Mouse (Mus musculus): ENCODE results near the gene Agbl5.
A peak's percentile ranks its signal among the peaks of the same experiment; 100 is the strongest.
"Not testable (repeated sequence)": the region's sequence is repeated elsewhere in the genome, so short reads cannot be mapped to it uniquely, and the experiment has no call there.

The Agbl5 gene

DNA sequence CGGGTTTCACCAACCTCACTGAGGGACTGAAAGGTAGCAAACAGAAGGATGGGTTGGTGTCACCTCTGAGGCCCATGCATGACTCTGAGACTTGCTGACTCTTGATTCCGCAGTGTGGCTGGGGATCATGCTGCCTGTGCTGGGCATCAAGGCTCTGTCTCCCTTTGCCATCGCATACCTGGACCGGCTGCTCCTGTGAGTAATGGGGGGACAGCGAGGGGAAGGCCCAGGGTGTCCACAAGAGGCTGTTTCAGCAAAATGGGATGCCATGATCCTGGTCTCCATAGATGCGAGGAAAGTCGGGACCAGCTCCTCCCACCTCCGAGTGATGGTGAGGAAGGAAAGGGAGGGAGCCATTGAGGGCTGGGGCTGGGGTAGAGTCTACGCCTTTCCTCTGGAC lies 15.9 kb upstream of the Agbl5 start:
- DNase-seq (ENCODE audit: low read depth, low spot score) = no peak
- peaks cover 14% of the 10 kb centered on the region for H3K36me3 ChIP-seq (ENCODE audit: control insufficient read depth, insufficient read depth, low read length, poor library complexity, severe bottlenecking)
- H3K27me3 ChIP-seq (ENCODE audit: control insufficient read depth, insufficient read depth, low read length, poor library complexity, severe bottlenecking) = no peaks in the 10 kb centered on the region

- peaks cover 14% of the 10 kb centered on the region for H3K36me3 ChIP-seq (ENCODE audit: control insufficient read depth, insufficient read depth, low read length, poor library complexity, severe bottlenecking)
Observed at GRCm38 (mm10) chr5:30874365-30874764, 14.1 kb upstream of the Agbl5 start.

GRCm38 (mm10) chr5:30878616-30879015 lies 9.9 kb upstream of the Agbl5 start:
- peaks cover 4% of the 10 kb centered on the region for H3K36me3 ChIP-seq (ENCODE audit: control insufficient read depth, insufficient read depth, low read length, poor library complexity, severe bottlenecking)
- DNase-seq (ENCODE audit: low read depth, low spot score) = no peak
- no peaks in the 10 kb centered on the region for H3K27me3 ChIP-seq (ENCODE audit: control insufficient read depth, insufficient read depth, low read length, poor library complexity, severe bottlenecking)

More at GRCm38 (mm10) chr5:30874365-30874764, 14.1 kb upstream of the Agbl5 start:
- H3K27me3 ChIP-seq (ENCODE audit: control insufficient read depth, insufficient read depth, low read length, poor library complexity, severe bottlenecking) = no peaks in the 10 kb centered on the region
- no peak for DNase-seq (ENCODE audit: low read depth, low spot score)

GRCm38 (mm10) chr5:30879347-30879943 lies 9.0 kb upstream of the Agbl5 start:
- DNase-seq (ENCODE audit: low read depth, low spot score) = no peak
- H3K36me3 ChIP-seq (ENCODE audit: control insufficient read depth, insufficient read depth, low read length, poor library complexity, severe bottlenecking) = peaks cover 3% of the 10 kb centered on the region
- H3K27me3 ChIP-seq (ENCODE audit: control insufficient read depth, insufficient read depth, low read length, poor library complexity, severe bottlenecking) = no peaks in the 10 kb centered on the region

- H3K36me3 ChIP-seq (ENCODE audit: control insufficient read depth, insufficient read depth, low read length, poor library complexity, severe bottlenecking); H3K27me3 ChIP-seq (ENCODE audit: control insufficient read depth, insufficient read depth, low read length, poor library complexity, severe bottlenecking); DNase-seq (ENCODE audit: low read depth, low spot score): not testable (repeated sequence)
Observed at GRCm38 (mm10) chr5:30881839-30882238, 6.7 kb upstream of the Agbl5 start.

DNA sequence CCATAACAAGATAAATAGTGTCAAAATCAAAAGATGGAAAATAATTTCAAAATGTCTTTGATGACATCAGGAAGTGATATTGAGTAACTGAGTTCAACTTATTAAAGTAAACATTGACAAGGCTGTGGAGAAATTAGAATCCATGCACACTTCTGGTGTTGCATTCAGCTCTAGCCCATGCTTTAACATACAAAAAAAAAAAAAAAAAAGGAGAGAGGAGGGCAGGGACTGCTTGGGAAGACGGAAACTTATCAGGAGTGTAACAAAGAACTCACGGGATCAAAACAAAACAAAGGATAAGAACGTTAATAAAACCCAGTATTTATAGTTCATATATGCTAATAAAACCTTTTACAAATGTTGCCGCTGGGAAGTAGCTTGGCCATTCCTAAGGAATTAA lies 2.3 kb upstream of the Agbl5 start:
- Histone ChIP-seq H3K36me3 (ENCODE audit: control insufficient read depth, insufficient read depth, low read length, poor library complexity, severe bottlenecking) (no peaks in the 10 kb centered on the region), H3K27me3 (ENCODE audit: control insufficient read depth, insufficient read depth, low read length, poor library complexity, severe bottlenecking) (no peaks in the 10 kb centered on the region)
- DNase-seq (ENCODE audit: low read depth, low spot score) = no peak

GRCm38 (mm10) chr5:30886731-30887130 lies 1.8 kb upstream of the Agbl5 start:
- Histone ChIP-seq H3K36me3 (ENCODE audit: control insufficient read depth, insufficient read depth, low read length, poor library complexity, severe bottlenecking) (no peaks in the 10 kb centered on the region), H3K27me3 (ENCODE audit: control insufficient read depth, insufficient read depth, low read length, poor library complexity, severe bottlenecking) (no peaks in the 10 kb centered on the region)
- DNase-seq (ENCODE audit: low read depth, low spot score) = no peak

- Histone ChIP-seq H3K27me3 (ENCODE audit: control insufficient read depth, insufficient read depth, low read length, poor library complexity, severe bottlenecking) (no peaks in the 10 kb centered on the region), H3K36me3 (ENCODE audit: control insufficient read depth, insufficient read depth, low read length, poor library complexity, severe bottlenecking) (peaks cover 2% of the 10 kb centered on the region)
- DNase-seq (ENCODE audit: low read depth, low spot score) = peak; percentile 93
Observed at GRCm38 (mm10) chr5:30887331-30887761, 1.1 kb upstream of the Agbl5 start.

GRCm38 (mm10) chr5:30887858-30888336 lies 597 bp upstream of the Agbl5 start:
- Histone ChIP-seq H3K27me3 (ENCODE audit: control insufficient read depth, insufficient read depth, low read length, poor library complexity, severe bottlenecking) (no peaks in the 10 kb centered on the region), H3K36me3 (ENCODE audit: control insufficient read depth, insufficient read depth, low read length, poor library complexity, severe bottlenecking) (peaks cover 3% of the 10 kb centered on the region)
- DNase-seq (ENCODE audit: low read depth, low spot score) = peak; percentile 96

- H3K36me3 ChIP-seq (ENCODE audit: control insufficient read depth, insufficient read depth, low read length, poor library complexity, severe bottlenecking) = peaks cover 6% of the 10 kb centered on the region
- DNase-seq (ENCODE audit: low read depth, low spot score) = no peak
- no peaks in the 10 kb centered on the region for H3K27me3 ChIP-seq (ENCODE audit: control insufficient read depth, insufficient read depth, low read length, poor library complexity, severe bottlenecking)
Observed at GRCm38 (mm10) chr5:30889088-30889754, 727 bp downstream of the Agbl5 start.

- no peak for DNase-seq (ENCODE audit: low read depth, low spot score)
- H3K27me3 ChIP-seq (ENCODE audit: control insufficient read depth, insufficient read depth, low read length, poor library complexity, severe bottlenecking) = no peaks in the 10 kb centered on the region
- H3K36me3 ChIP-seq (ENCODE audit: control insufficient read depth, insufficient read depth, low read length, poor library complexity, severe bottlenecking) = peaks cover 6% of the 10 kb centered on the region
Observed at GRCm38 (mm10) chr5:30890375-30890774, 1.9 kb downstream of the Agbl5 start.

GRCm38 (mm10) chr5:30901860-30902259 lies 13.4 kb downstream of the Agbl5 start:
- Histone ChIP-seq H3K36me3 (ENCODE audit: control insufficient read depth, insufficient read depth, low read length, poor library complexity, severe bottlenecking) (peaks cover 5% of the 10 kb centered on the region; the same call in 1 of the 2 replicates), H3K27me3 (ENCODE audit: control insufficient read depth, insufficient read depth, low read length, poor library complexity, severe bottlenecking) (no peaks in the 10 kb centered on the region)
- DNase-seq (ENCODE audit: low read depth, low spot score) = no peak

- peak; percentile 98 for DNase-seq (ENCODE audit: low read depth, low spot score)
- Histone ChIP-seq H3K27me3 (ENCODE audit: control insufficient read depth, insufficient read depth, low read length, poor library complexity, severe bottlenecking) (no peaks in the 10 kb centered on the region), H3K36me3 (ENCODE audit: control insufficient read depth, insufficient read depth, low read length, poor library complexity, severe bottlenecking) (peaks cover 5% of the 10 kb centered on the region; the same call in 1 of the 2 replicates)
Observed at GRCm38 (mm10) chr5:30907413-30908059, 19.0 kb downstream of the Agbl5 start, which contains the start of gene Ost4. Gene Ost4 (minus strand): TSS chr5:30907788.

- H3K36me3 ChIP-seq (ENCODE audit: control insufficient read depth, insufficient read depth, low read length, poor library complexity, severe bottlenecking) = peaks cover 5% of the 10 kb centered on the region; the same call in 1 of the 2 replicates
- no peak for DNase-seq (ENCODE audit: low read depth, low spot score)
Observed at GRCm38 (mm10) chr5:30908426-30909299, 20.2 kb downstream of the Agbl5 start.

More at GRCm38 (mm10) chr5:30908426-30909299, 20.2 kb downstream of the Agbl5 start:
- no peaks in the 10 kb centered on the region for H3K27me3 ChIP-seq (ENCODE audit: control insufficient read depth, insufficient read depth, low read length, poor library complexity, severe bottlenecking)
